Mouse (Mus musculus) T-cell, adult 2 months (primary cell): Measurements from ENCODE around the gene Pabpc4.
"Not testable (repeated sequence)": the region's sequence is repeated elsewhere in the genome, so short reads cannot be mapped to it uniquely, and the experiment has no call there.

ENCODE experiments used
- DNase-seq: peaks from one replicate; pipeline ENCODE4 v3.0.0; 2022; ENCODE audit warnings: low spot score

Pabpc4 gene

DNA sequence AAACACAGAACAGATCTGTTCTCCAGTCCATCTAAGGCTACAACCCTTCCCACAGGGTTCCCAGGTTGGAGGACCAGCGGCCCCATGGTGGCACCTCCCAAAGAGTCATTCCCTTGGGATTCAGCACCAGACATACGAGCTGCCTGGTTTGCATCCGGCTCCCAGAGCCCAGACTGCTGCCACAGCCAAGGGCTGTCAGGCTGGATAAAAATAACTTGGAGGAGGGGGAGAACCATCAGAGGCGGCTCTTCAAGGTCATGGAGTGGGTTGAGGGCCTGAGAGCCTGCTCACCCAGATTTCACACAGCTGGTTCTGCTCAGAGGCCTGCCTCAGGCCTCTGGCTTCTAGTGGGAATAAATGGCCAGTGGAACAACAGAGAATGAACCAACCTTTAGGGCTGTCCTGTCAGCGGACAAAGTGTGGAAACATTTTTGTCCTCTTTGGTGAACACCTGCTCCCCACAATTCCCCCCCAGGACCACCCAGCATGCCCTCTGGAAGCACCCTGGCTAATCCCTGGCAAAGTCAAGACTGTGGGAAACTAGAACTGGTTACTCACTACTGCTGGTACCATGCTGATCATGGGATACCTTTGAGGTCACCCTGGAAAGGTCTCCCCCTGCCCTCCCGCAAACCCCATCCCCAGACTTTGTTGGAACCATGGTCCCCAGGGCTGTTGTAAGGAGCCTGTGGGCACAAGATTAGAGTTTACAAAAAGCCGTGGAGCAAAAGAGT, 14.8 kb upstream of the Pabpc4 start:
- DNase-seq = no peak

DNA sequence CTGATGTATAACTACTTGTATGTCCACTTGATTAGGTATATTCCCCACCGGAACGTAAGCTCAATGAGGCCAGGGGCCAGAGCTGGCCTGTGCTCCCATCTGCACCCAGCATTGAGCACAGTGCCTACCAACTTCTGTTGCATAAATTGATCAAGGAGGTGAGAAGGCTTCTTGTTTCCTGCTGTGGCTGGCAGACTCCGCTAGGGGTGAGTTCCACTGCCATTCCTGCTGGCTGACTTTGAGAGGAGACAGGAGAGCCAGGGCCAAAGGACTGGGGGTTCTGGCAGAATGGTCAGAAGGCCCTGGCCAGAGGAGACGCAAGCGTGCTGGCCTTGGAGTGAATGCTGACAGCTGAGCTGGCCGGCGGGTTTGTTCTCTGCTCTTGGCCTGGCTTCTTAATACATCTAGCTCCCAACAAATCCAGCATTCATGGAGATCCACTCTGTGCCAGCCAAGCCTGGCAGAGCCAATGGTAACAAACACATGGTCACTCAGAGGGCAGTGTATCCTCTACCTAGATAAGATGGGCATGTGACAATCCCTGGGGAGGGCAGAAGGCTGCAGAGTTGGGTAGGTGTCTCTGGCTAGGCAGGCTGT, 13.1 kb upstream of the Pabpc4 start:
- DNase-seq = no peak

DNA sequence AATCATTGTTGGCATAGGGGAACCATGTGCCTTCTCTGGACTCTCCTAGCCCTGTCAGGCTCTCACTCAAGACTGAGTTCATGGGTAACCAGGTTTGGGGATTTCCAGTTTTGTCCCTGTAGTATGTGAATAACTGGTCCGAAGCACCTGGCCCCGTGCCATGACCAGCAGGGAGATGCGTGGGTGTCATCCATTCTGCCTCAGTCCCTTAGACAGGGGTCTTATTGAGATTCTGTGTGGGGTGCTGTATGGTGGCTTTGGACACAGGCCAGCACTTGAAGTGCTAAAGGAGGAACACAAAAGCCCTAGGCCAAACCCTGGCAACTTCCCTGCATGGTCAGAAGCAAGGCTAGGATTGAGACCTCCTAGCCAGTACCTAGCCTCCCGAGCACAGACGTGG, 9.9 kb upstream of the Pabpc4 start:
- DNase-seq = no peak

DNA sequence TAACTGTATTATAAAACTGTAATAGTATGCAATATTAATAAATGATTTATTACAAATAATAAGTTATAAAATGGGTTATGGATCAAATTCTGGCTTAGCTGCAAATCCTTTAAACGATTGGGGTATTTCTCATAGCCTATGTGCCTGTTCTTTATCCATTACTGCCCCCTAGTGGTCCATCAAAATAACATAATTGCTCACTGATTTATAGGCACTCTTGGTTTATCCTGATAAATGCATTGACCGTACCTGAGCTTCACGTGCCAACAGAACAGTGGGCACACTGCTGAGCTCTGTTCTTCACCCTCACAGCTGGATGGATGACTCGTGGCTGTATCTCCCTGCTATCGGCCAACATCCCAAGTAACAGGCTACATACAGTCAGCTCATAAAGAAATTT, 7.5 kb upstream of the Pabpc4 start:
- no peak for DNase-seq

DNA sequence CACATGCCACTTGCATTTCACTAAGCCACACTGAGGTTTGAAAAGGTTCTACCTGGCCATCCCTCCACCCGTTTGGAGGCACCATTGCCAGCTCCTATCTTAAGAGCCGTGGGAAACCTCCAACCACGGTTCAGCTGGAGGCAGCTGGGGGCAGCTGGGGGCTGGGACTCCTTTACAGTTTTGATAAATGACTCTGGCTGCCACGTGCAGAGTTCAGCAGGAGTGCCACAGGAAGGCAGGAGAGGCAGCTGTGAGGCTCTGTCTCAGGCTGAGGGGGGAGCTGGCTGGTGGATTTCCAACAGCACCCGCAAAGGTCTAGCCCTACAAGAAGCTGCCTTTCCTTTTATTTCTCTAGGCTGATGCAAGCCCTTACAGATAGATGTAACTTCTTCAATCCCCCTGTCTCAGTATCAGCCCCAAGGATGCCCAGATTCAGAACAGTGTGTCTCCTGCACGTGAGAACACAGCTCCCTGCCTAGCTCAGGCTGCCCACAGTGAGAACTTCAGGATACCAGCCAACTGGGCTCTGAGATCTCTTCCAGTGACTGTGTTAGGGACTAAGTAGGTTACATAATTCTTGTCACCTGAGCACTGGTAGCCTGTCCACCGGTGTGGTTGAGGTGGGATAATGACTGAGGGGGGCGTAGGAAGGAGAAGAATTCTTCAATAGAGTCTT, 1.9 kb upstream of the Pabpc4 start:
- no peak for DNase-seq

DNA sequence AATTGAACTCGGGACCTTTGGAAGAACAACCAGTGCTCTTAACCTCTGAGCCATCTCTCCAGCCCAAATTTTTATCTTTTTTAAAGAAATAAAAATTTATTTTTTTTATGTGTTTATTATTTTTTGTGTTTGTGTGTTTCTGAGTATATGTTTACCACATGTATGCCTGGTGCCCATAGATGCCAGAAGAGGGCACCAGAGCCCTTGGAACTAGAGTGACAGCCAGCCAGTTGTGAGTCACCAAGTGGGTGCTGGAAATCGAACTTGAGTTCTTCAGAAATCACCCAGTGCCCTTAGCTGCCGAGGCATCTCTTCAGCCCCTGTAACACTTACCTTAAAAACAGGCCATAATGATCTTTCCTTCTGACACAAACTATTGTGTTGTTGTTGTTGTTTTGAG, 8.9 kb downstream of the Pabpc4 start:
- no peak for DNase-seq

DNA sequence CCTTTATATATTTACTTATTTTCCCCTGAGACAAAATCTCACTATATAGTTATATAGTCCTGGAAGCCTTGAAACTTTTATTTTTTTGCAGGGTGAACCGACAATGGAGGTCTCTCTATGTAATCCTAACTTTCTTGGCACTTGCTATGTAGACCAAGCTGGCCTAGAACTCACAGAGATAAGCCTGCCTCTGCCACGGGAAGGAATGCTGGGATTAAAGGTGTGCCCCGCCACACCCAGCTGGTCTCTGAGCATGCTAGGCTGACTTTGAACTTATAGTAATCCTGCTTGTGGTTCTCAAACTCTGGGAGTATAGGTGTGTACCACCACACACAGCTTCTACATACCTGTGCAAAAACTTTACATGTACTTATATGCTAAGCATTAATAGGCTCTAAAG, 18.0 kb downstream of the Pabpc4 start:
- no peak for DNase-seq

DNA sequence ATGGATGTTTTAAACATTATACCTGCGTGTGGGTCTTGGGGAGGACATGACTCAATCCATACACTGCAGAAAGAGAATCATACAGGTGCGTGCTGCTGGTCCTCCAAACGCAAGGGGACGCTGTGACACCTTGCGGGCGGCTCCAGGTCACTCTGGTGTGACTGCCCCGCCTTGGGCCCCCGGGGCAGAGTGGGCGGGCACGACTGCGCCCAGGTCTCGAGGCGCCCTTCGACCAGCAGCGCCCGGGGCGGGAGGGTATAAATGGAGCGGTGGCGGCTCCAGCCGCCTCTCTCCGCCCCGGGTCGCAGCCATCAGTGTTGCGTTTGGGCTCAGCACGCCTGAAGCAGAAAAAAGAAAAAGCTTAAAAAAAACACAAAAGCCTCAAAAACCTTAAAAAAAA, 20.3 kb downstream of the Pabpc4 start:
- DNase-seq = peak; percentile 85

DNA sequence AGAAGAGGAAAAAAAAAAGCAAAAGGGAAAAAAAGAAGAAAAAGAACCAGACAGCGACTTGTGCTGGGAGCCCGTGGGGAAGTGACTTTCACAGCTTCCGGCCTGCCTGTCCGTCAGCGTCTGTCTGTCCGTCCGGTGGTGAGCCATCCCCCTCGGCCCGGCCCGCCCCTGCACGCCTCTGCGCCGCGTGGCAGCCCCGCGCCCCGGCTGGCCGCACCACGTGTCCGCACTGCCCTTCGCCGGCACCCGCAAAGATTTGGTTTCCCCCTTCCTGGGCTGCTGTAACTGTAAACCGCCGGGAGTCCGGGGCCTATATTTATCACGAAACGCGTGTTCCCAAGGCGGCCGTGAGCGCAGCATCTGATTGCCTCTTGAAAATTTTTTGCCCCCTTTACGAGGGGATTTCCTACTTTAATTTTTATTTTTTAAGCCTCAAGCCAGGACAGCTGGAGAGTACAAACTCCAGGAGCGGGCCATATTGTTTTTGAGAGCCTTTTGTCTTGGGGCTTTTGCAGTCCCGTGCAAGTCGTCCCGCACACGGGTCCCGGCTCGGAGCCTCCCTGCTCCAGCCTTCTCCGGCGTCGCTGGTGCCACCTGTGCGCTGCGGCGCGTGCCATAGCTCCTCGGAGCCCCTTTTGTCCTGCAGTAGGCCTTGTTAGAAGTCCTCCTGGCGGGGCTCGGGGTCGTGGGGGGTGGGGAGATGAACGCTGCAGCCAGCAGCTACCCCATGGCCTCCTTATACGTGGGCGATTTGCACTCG, 20.9 kb downstream of the Pabpc4 start:
- peak; percentile 23 for DNase-seq

DNA sequence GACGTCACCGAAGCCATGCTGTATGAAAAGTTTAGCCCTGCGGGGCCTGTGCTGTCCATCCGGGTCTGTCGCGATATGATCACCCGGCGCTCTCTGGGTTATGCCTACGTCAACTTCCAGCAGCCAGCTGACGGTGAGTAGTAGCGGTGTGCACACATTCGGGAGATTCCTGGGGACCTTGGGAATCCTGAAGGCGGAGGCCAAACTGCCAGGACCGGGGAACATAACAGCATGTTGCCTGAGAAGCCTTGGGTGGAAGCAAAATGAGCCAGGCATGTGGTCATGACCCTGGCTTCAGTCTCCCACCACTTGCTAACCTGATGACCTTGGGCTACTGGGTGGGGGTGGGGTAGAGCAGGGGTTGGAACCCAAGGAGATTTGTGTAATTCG, 21.5 kb downstream of the Pabpc4 start:
- not testable (repeated sequence) for DNase-seq

DNA sequence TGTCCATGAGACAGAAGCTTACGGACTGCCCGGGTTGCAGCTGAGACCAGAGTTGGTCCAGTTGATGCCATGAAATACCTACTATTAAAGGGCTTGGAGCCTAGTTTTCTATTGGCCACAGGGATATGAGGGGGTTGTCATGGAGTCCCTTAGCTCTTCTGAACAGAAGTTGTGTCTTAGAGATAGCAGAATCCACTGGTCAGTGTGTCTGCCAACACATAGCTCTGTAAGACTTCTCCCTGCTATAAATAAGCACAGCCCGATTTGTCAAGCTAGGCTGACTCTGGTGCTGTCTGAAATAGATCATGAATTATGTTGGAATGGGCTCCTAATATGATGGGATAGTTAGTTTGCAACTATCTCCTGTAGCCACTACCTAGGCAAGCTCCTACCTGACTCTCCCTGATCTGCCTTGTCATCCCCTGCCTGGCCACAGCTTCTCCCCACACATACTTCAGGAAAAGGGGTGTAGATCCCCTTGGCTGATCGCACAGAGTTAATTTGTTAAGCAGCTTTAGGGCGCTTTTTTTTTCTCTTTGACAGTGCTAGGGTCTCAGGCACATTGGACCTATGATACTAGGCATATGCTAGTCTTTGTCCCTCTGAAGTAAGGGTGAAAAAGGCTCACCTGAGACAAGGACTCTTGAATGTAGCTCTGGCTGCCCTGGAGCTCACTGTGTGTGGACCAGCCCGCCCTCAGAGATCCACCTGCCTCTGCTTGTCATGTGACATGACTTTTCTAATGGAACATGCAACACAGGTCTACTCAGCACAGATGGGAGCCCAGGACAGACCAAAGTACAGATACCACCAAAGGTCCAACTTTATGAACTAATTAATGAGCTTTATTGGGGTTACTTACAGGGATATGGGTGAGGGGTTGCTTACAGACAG, 22.8 kb downstream of the Pabpc4 start:
- no peak for DNase-seq

DNA sequence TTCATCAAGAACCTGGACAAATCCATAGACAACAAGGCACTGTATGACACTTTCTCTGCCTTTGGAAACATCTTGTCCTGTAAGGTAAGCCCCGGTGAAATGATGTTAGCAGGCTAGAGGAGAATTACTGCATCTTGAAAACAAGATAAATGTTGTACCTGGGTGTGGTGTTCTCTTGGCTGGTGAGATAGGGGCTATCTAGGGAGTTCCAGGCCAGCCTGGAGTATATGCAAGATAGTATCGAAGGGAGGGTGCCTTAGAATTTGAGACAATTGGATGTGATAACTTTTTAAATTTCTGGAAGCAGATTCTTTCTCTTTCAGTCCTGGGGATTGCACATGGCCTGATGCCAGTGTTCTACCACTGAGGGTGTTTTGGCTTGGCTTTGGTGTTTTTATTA, 24.6 kb downstream of the Pabpc4 start:
- no peak for DNase-seq

DNA sequence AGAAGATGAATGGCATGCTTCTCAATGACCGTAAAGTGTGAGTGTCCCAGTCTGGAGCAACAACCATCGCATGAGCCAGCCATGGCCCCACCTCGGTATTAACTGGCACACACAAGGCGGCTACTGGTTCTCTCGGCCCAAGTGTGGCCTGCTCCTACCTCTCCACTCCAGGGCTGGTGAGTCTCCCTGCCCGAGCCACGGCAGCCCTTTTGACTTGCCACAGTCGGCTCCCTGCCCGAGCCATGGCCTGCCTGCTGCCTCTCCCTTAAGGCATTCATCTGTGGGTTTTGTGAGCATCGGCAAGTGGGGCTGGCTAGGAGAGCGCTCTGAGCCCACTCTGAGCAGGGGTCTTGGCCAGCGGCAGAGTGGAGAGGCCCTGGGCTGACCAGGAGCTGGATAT, 26.9 kb downstream of the Pabpc4 start:
- no peak for DNase-seq

DNA sequence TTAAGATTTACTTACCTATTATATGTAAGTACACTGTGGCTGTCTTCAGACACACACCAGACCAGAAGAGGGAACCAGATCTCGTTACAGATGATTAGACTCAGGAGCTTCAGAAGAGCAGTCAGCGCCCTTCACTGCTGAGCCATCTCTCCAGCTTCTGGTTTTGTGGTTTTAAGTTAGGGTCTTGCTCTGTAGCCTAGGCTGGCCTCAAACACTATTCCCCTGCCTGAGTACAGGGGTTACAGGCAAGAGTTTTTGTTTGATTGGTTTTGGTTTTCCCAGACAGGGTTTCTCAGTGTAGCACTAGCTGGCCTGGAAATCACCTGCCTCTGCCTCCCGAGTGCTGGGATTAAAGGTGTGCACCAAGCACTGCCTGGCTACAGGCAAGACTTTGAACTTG, 30.2 kb downstream of the Pabpc4 start:
- no peak for DNase-seq

DNA sequence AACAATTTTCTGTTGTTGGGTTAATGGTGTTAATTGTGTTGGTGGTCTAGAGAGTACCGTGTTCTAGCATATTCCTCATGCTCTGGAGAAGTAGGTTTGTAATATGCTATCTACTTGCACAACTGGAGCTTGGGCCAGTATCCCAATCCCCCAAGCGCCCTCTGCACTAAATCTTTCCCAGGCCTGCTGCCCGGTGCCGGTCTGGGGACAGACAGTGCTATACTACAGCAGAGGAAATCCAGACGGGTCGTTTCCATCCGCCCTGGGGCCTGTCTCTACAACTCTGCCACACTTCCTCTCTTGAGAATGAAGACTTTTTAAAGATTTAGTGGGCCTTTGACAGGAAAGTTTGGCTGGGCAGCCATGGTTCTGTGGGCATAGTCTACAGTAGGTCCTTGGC, 30.8 kb downstream of the Pabpc4 start:
- no peak for DNase-seq

DNA sequence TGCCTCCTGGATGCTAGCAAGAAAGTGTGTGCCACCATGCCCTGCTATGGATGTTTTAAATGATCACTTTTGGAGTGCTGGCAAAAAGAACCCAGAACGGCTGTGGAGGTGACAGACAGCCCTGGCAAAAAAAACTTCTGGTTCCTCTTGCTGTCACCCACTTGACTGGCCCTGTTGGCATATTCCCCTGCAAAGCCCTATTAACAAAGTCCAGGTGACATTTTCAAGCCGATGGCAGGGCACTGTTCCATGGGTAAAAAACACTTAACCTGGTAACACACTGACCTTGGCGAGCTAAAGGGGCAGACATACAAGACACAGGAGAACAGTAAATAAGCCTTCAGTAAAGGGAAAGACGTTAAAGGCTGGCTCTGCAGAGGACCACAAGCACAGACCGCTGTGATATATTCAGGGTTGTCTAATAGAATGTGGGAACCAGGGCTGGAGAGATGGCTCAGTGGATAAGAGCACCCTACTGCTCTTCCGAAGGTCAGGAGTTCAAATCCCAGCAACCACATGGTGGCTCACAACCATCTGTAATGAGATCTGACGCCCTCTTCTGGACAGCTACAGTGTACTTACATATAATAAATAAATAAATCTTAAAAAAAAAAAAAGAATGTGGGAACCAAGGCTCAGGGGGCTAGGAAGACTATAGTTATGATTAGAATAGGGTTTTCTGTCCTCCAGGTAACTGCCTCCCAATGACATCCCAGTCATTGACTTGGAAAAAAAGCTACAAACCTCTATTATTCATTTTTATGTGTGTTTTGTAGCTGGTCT, 31.7 kb downstream of the Pabpc4 start:
- no peak for DNase-seq

DNA sequence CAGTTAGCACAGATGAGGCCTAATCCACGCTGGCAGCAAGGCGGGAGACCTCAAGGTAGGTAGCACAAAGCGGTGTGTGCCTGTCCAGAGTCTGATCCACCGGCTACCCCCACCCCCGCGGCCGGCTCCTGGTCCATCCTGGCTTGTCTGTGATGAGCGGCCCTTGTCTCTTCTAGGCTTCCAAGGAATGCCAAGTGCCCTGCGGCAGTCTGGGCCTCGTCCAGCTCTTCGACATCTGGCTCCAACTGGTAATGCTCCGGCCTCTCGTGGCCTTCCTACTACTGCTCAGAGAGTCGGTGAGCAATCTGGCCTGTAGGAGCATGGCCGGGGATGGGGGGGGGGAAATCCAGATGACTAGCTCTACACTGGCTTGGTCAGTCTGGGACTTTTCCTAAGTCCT, 32.9 kb downstream of the Pabpc4 start:
- not testable (repeated sequence) for DNase-seq

DNA sequence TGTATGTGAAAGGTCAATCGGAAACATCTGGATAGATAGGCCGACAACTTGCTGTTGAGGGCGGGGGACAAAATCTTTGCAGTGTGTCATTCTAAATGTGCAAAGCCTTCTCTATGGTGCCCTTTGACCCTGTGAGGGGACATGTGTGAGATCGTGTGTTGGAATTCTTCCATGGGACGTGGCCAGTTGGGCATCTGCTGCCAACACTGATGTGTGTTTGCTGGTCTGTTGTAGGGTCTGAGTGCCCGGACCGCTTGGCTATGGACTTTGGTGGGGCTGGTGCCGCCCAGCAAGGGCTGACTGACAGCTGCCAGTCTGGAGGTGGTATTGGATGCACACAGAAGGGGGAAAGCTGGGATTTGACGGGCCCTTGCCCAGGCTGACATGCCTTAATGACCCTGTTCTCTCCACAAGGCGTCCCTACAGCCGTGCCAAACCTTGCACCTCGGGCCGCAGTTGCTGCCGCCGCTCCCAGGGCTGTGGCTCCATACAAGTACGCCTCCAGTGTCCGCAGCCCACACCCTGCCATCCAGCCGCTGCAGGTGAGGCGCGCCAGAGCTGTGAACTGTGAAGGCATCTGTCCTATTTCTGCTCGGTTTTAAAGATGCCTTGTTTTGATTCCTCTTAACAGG, 33.5 kb downstream of the Pabpc4 start:
- DNase-seq = no peak

DNA sequence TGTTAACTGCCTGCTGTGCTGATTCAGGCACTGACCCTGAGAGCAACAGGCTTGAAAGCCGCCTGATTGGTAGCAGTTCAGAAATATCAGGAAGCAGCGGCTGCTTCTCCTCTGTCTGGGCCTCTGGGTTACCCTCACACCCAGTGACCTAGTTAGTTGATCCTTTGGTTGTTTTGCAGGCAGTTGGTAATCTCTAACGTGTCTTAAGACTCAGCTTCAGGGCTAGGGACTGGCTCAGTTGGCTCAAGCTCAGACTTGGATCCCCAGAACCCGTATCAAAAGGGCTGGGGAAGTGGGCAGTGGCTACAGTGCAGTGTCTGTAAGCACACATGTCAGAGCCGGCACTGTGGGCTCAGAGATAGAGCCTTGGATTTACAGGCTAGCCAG, 34.0 kb downstream of the Pabpc4 start:
- no peak for DNase-seq

DNA sequence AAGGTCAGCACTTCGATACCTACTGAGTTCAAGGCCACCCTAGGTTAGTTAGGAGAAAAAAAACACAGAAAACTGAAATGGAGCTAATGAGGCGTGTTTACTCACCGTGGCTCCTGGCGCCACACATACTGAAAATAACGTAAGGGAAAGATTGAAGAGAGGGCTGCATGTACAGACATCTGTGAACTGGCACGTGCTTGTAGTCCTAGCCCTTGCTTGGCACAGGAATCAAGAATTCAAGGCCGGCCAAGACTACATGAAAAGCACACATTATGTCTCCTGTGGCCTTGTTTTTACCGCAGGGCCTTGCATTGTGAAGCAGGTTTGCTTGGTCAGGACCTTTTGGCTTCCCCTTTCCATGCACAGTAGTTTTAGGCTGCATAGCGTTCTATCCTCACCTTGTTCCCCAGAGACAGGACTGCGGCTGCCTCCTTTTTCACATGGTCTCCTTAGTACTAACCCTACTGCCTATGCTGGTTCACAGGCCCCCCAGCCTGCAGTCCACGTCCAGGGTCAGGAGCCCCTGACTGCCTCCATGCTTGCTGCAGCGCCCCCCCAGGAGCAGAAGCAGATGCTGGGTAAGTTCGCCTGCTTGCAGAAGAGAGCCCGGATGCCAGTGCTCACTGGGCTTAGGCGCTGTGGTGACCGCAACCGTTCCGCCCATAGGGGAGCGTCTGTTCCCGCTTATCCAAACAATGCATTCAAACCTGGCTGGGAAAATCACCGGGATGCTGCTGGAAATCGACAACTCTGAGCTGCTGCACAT, 35.2 kb downstream of the Pabpc4 start:
- no peak for DNase-seq
